Mouse (Mus musculus) frontal cortex, adult (tissue): ENCODE measurements at regions not wholly inside any gene's neighbourhood (a gene's known extent, or its start where the extent isn't known, plus 50 kb on each side); places are given as distances from the start of the nearest gene placed in this dataset.

ENCODE experiments used
- ATAC-seq: cut with Nextera tagmentation; 2 replicates; pipeline ENCODE4 v1.9.2; 2017; ENCODE audit warnings: mild to moderate bottlenecking, moderate library complexity, mixed read lengths; ENCODE audit not compliant: low TSS enrichment

GRCm38 (mm10) chr11:31821479-31822411 is 50.3 kb upstream of the Cpeb4 start:
- ATAC-seq: peak; percentile 13; the same call in 1 of the 2 replicates
